Mouse (Mus musculus): ENCODE results near the gene Galns. TPM values are rescaled to one million over a fixed set of nuclear protein-coding genes. Genes with fewer than 3 reads are reported as not detected.

Galns gene
- total RNA-seq, 2 experiments from 2014 or later: 8.6 to 15.5 TPM

GRCm38 (mm10) chr8:122548891-122549439 lies 62.3 kb downstream of the Galns start:
- ATAC-seq (replicated peaks; ENCODE audit: low FRiP score, poor library complexity, severe bottlenecking): 0 out of 2 replicates have a peak, but pooled peaks have one; percentile 21

GRCm38 (mm10) chr8:122548331-122548730 lies 62.9 kb downstream of the Galns start:
- ATAC-seq (replicated peaks; ENCODE audit: low FRiP score, poor library complexity, severe bottlenecking): no peak

- peak; percentile 43 for ATAC-seq (replicated peaks; ENCODE audit: low FRiP score, poor library complexity, severe bottlenecking)
These were observed 63.4 kb downstream of the Galns start for GRCm38 (mm10) chr8:122547815-122548214.

GRCm38 (mm10) chr8:122546811-122547453 lies 64.3 kb downstream of the Galns start:
- no peak for ATAC-seq (replicated peaks; ENCODE audit: low FRiP score, poor library complexity, severe bottlenecking)

GRCm38 (mm10) chr8:122546066-122546755 lies 65.1 kb downstream of the Galns start:
- ATAC-seq (replicated peaks; ENCODE audit: low FRiP score, poor library complexity, severe bottlenecking): peak; percentile 53

- no peak for ATAC-seq (replicated peaks; ENCODE audit: low FRiP score, poor library complexity, severe bottlenecking)
These were observed 67.1 kb downstream of the Galns start for GRCm38 (mm10) chr8:122544138-122544537.

- ATAC-seq (replicated peaks; ENCODE audit: low FRiP score, poor library complexity, severe bottlenecking): peak; percentile 49
These were observed 72.8 kb downstream of the Galns start for GRCm38 (mm10) chr8:122538310-122539076.

GRCm38 (mm10) chr8:122537812-122538211 lies 73.5 kb downstream of the Galns start:
- peak; percentile 82 for ATAC-seq (replicated peaks; ENCODE audit: low FRiP score, poor library complexity, severe bottlenecking)

- peak; percentile 40 for ATAC-seq (replicated peaks; ENCODE audit: low FRiP score, poor library complexity, severe bottlenecking)
These were observed 74.2 kb downstream of the Galns start for GRCm38 (mm10) chr8:122537033-122537432.

GRCm38 (mm10) chr8:122531312-122531711 lies 80.0 kb downstream of the Galns start:
- ATAC-seq (replicated peaks; ENCODE audit: low FRiP score, poor library complexity, severe bottlenecking): no peak

GRCm38 (mm10) chr8:122529159-122529558 lies 82.1 kb downstream of the Galns start:
- no peak for ATAC-seq (replicated peaks; ENCODE audit: low FRiP score, poor library complexity, severe bottlenecking)

Other genes starting within 250 kb of the Galns start
- 10.8 and 14.2 TPM in 2 replicates for gene Zc3h18, start 234.9 kb downstream of the Galns start, total RNA-seq (2015; ENCODE audit: low replicate concordance)
- gene Zc3h18, start 234.9 kb downstream of the Galns start, total RNA-seq (2017; ENCODE audit: low replicate concordance): 22.2 and 31.5 TPM in 2 replicates
- gene Il17c, start 189.4 kb downstream of the Galns start, total RNA-seq (2015; ENCODE audit: low replicate concordance): not detected in 2 replicates
- gene Il17c, start 189.4 kb downstream of the Galns start, total RNA-seq (2017; ENCODE audit: low replicate concordance): not detected in 2 replicates
- gene Cyba, start 178.5 kb downstream of the Galns start, total RNA-seq (2015; ENCODE audit: low replicate concordance): 105 and 126 TPM in 2 replicates
- 42.8 and 52.6 TPM in 2 replicates for gene Cyba, start 178.5 kb downstream of the Galns start, total RNA-seq (2017; ENCODE audit: low replicate concordance)
- 0.84 TPM in 1 of 2 replicates, not detected in the other for gene Mvd, start 168.0 kb downstream of the Galns start, total RNA-seq (2015; ENCODE audit: low replicate concordance)
- 0.84 and 1.3 TPM in 2 replicates for gene Mvd, start 168.0 kb downstream of the Galns start, total RNA-seq (2017; ENCODE audit: low replicate concordance)
- gene Snai3, start 150.7 kb downstream of the Galns start, total RNA-seq (2015; ENCODE audit: low replicate concordance): 1.0 TPM in 1 of 2 replicates, not detected in the other
- not detected in 2 replicates for gene Snai3, start 150.7 kb downstream of the Galns start, total RNA-seq (2017; ENCODE audit: low replicate concordance)
- gene Rnf166, start 135.4 kb downstream of the Galns start, total RNA-seq (2015; ENCODE audit: low replicate concordance): 9.0 and 12.9 TPM in 2 replicates
- gene Rnf166, start 135.4 kb downstream of the Galns start, total RNA-seq (2017; ENCODE audit: low replicate concordance): 7.9 and 8.1 TPM in 2 replicates
- 3.8 and 29.4 TPM in 2 replicates for gene Ctu2, start 135.3 kb downstream of the Galns start, total RNA-seq (2015; ENCODE audit: low replicate concordance)
- gene Ctu2, start 135.3 kb downstream of the Galns start, total RNA-seq (2017; ENCODE audit: low replicate concordance): 7.5 and 7.8 TPM in 2 replicates
- 12.1 and 17.1 TPM in 2 replicates for gene Piezo1, start 60.1 kb downstream of the Galns start, total RNA-seq (2015; ENCODE audit: low replicate concordance)
- gene Piezo1, start 60.1 kb downstream of the Galns start, total RNA-seq (2017; ENCODE audit: low replicate concordance): 14.7 and 23.0 TPM in 2 replicates
- 16.1 and 24.2 TPM in 2 replicates for gene Cdt1, start 43.4 kb downstream of the Galns start, total RNA-seq (2015; ENCODE audit: low replicate concordance)
- 38.2 and 47.5 TPM in 2 replicates for gene Cdt1, start 43.4 kb downstream of the Galns start, total RNA-seq (2017; ENCODE audit: low replicate concordance)
- 77.1 and 85.7 TPM in 2 replicates for gene Aprt, start 34.6 kb downstream of the Galns start, total RNA-seq (2015; ENCODE audit: low replicate concordance)
- gene Aprt, start 34.6 kb downstream of the Galns start, total RNA-seq (2017; ENCODE audit: low replicate concordance): 20.6 and 30.2 TPM in 2 replicates
- gene Trappc2l, start 177 bp upstream of the Galns start, total RNA-seq (2015; ENCODE audit: low replicate concordance): 17.7 and 26.8 TPM in 2 replicates
- gene Trappc2l, start 177 bp upstream of the Galns start, total RNA-seq (2017; ENCODE audit: low replicate concordance): 9.1 and 10.2 TPM in 2 replicates
- not detected in 2 replicates for gene Pabpn1l, start 11.3 kb upstream of the Galns start, total RNA-seq (2015; ENCODE audit: low replicate concordance)
- gene Pabpn1l, start 11.3 kb upstream of the Galns start, total RNA-seq (2017; ENCODE audit: low replicate concordance): not detected in 2 replicates
- 10.9 and 13.1 TPM in 2 replicates for gene Cbfa2t3, start 87.6 kb upstream of the Galns start, total RNA-seq (2015; ENCODE audit: low replicate concordance)
- 10.9 and 13.8 TPM in 2 replicates for gene Cbfa2t3, start 87.6 kb upstream of the Galns start, total RNA-seq (2017; ENCODE audit: low replicate concordance)
- 3.3 TPM in 1 of 2 replicates, not detected in the other for gene Acsf3, start 164.0 kb upstream of the Galns start, total RNA-seq (2015; ENCODE audit: low replicate concordance)
- gene Acsf3, start 164.0 kb upstream of the Galns start, total RNA-seq (2017; ENCODE audit: low replicate concordance): 1.7 and 5.2 TPM in 2 replicates
- not detected in 2 replicates for gene Cdh15, start 236.5 kb upstream of the Galns start, total RNA-seq (2015; ENCODE audit: low replicate concordance)
- gene Cdh15, start 236.5 kb upstream of the Galns start, total RNA-seq (2017; ENCODE audit: low replicate concordance): not detected in 2 replicates